Mouse (Mus musculus) liver, embryonic 14.5 days (tissue): Measurements from ENCODE around the gene Rnf180.

ENCODE experiments used
- CTCF ChIP-seq: IDR thresholded peaks from 2 replicates; pipeline ENCODE4 v1.5.1; 2016; ENCODE audit warnings: antibody characterized with exemption, low read depth, control low read depth
- EP300 ChIP-seq: IDR thresholded peaks from 2 replicates; pipeline ENCODE4 v1.6.1; 2016; ENCODE audit warnings: antibody characterized with exemption, low read depth

- TF ChIP-seq CTCF (no peak), EP300 (peak; percentile 84)
Observed at GRCm38 (mm10) chr13:105139881-105140280, 154.7 kb downstream of the Rnf180 start.
